Mouse (Mus musculus): ENCODE data around the gene Srgap1.

Gene Srgap1

GRCm38 (mm10) chr10:121873063-121873489, 174.0 kb downstream of the Srgap1 start:
- DNase-seq, result no peak

DNA sequence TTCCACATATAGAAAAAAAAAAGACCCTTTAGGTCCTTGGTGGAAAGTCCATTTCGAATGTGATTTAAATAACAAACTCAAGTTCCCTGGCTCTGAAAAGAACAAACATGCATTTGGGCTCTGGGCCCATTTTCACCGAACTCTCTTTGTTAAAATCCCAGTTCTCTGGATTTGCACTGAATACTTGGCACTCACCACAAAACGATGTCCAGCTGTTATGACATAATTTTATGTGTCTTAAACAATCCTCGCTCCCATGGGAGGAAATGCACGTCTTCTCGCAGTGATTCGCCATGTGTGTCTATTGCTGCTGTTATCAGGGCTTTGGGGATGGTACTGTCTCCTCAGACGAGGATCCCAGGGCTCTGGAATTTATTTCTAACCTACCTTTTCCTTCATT, 177.2 kb downstream of the Srgap1 start:
- DNase-seq, result no peak

- no peak for DNase-seq
These were observed 178.9 kb downstream of the Srgap1 start for GRCm38 (mm10) chr10:121868255-121868654.

DNA sequence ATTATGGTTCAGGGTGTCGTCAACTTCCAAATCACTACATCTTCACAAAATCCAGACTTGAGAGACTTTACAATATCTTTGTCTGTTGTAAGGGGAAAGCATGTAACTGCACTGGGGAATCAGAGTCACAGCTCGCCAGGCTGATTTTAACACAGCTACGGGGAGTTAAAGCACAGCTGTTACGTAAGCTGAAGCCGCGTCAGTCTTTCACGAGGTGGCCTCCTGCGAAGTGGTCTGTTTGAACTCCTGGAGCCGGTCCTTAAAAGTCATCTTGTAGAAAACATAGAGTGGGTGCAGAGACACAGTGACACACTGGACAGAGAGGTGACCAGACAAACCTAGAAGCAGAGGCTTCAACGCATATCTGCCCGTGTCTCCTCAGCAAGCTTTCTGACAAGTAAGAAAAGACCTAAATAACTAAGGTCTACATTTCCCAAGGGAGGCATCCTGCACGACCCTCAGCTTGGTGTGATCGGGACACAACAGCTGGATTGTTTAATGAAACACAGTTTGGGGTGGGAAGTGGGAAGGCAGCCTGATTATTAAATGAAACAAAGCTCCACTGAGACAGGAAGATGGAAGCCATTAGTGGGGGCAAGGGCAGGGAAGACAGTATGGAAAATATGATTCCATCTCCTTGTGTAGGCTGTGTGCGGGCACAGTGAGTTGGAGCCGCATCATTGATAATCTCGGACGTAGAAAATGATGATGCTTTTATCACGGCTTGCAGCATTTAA, 181.4 kb downstream of the Srgap1 start:
- DNase-seq, result no peak

- no peak for DNase-seq
These were observed 186.2 kb downstream of the Srgap1 start for GRCm38 (mm10) chr10:121860924-121861323.

DNA sequence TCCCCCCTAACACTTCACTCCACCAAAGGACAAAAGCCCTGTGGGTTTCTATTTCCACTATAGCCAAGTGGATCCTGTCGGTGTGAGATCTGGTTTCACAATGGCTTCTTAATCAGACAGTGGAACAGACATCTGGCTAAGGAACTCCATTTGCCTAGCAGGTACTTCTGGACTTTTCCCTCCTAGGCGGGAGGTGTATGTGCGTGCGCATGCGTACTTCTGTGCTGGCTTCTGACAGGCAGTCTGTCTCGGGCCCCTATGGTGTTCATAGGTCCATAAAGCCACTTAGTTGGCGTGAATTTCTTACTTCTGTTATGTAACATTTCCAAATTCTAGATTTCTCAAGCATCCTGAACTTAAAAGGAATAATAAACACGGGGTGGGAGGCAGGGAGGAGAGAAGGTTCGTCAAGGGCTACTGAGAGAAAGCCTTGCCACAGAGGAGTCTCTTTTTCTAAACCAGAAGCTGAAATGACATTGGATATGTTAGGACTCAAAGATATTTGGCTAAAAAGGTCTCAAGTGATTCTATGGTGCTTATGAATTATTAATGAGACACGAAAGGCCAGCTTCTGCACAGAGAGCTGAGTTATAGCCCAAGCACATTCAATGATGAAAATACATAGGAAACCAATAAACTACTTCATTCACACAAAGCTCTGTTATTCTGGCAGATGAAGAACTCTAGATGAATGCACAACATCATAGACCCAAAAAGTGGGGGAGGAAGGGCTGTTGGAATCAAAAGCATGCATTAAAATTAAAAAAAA, 187.1 kb downstream of the Srgap1 start:
- DNase-seq, result no peak

- DNase-seq, result no peak
These were observed 188.2 kb downstream of the Srgap1 start for GRCm38 (mm10) chr10:121858911-121859310.

GRCm38 (mm10) chr10:121858086-121858485, 189.0 kb downstream of the Srgap1 start:
- DNase-seq, result no peak

GRCm38 (mm10) chr10:121855863-121856446, 191.2 kb downstream of the Srgap1 start:
- DNase-seq, result no peak

DNA sequence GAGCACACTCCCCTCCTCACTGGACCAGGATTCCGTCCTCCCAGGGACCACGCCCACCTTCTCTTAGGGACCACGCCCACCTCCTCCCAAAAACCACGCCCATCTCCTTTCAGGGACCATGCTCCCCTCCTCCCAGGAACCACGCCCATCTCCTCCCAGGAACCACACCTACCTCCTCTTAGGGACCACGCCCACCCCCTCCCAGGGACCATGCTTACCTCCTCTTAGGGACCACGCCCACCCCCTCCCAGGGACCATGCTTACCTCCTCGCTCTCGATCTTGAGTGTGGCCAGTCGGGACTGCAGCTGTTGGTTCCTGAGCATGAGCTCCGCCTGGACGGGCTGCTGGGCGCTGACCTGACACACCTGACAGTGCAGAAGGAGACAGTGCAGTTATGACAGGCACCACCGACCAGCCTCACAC, 193.7 kb downstream of the Srgap1 start:
- DNase-seq, result no peak

DNA sequence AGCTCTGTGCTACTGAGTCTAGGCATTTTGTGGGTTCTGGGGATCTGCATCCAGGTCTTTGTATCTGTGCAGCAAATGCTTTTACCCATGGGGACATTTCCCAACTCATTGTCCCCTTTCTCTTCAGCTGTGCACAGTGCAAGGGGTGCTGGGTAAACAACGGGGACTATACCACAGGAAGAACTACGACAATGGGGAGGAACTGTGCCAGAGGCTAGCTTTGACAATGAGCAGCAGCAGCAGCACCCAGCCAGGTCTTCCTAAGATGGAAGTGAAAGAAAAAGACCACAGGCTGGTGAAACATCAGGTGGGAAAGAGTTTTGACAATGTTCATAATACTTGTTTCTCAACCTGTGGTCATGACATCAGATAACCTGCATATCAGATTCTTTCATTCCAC, 197.6 kb downstream of the Srgap1 start:
- no peak for DNase-seq

GRCm38 (mm10) chr10:121845677-121846076, 201.4 kb downstream of the Srgap1 start:
- no peak for DNase-seq

DNA sequence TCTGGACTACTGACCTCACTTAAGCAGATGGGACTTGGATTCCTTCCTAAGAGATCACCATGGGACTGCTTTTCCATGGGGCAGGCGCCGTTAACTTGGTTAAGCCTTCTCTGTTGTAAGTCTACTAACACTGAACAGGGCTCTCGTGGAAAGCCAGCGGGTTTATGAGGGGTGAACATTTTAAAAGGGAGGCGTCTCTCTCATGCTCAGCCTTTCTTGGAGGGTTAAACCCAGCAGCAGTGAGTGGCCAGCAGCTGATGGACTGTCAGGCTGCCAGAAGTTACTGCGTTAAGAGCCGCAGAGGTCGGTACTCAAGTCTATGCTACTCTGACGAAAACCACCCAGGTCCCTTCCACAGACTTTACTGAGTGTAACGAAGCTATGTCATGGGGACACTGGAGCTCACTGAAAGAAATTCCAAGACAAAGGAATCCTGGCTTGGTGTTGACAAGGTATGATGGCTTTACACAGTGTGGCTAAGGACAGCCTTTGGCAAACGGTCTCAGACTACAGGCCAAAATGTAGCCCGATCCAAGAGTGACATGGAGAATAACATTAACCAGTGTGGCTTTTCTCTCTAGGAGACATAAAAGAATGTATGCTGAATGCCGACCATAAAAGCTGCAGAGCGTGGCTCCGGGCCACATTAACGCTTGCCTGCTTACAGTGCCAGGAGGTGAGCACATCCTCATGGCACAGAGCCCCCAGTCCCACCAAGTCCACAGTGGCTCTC, 209.8 kb downstream of the Srgap1 start:
- DNase-seq, result peak; percentile 20 to 29

DNA sequence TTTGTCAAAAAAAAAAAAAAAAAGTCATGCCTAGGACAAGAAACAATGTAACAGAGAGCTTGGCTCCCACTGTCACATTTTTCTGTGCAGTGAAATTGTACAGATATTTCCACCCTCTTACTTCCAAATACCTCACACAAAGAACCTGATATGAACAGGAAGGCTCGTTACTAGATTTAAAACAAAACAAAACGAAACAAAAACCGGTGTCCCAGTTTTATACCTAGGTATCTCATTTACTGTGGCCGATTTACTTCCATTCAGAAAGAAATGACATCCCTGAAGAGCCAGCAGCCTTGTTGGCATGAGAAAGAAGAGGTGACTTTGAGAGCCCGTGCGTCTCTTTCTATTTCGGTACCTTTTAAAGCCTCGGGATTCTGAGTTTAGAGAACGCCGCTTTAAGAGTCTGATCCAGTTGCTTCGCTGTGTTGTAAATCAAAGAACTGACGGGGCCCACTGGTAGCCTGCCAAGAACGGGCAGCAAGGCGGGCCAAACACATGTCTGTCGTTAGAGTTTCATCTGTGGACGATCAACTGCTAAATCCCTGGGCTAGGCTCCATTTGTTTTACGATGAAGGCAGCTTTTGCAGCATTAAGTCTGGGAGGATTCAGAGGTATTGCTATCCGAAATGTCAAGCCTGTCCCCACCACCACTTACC, 210.5 kb downstream of the Srgap1 start:
- DNase-seq, result peak; percentile 30 to 55

DNA sequence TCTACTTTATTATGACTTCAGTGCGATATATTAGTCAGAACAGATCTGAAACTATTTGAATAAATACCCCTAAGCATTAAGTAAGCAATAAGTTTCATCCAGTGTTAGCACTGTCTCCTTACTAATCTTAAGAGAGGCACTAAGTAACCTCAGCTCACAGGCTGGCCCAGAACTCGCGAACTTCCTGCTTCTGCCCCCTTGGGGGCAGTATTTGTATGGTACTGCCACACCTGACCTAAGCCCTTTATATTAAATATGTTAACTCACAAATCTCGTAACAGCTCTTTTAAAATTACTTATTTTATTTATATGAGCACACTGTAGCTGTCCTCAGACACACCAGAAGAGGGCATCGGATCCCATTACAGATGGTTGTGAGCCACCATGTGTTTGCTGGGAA, 213.7 kb downstream of the Srgap1 start:
- no peak for DNase-seq

DNA sequence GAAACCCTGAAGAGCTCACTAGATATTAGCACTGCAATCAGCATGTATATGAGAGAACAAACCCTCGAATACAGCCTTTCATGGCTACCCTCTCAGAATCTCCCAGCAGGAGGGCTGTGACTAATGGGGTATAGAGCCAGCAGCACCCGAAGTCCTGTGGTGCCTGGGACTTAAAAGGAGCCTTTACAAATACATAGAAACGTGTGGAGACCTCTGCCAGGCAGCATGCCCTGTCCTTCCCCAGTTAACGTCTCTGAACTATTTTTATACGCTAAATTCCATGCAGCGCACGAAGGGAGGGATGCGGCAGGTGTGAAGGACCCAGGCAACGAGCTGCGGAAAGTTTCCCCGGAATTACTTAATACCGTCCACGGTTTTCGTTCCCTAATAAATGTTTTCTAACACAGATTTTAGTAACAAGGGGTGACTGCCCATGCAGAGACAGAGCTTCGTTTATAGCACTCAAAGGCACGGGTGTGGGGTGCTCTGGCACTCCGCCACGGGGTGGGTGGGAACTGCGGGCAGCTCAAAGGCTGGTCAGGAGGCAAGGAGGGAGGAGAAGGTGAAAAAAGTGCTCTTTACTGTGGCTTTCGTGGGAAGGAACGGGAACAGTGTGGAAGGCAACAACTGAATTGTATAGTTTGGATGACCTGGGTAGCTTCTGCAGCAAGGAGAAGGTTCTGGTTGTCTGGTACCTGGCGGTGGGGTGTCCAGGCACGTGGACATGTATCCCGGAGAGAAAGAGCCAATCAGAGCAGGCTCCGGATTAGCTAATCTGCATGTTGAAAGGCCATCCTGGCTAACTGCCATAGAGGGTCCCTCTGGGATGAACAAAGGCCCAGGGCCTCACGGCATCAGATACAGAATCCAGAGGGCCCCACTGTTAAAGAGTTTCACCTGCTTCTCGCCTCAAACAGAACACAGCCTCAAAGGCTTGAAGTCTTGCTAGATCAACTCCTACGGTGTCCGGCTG, 216.5 kb downstream of the Srgap1 start:
- DNase-seq, result no peak

- DNase-seq, result no peak
These were observed 217.3 kb downstream of the Srgap1 start for GRCm38 (mm10) chr10:121829800-121830303.

DNA sequence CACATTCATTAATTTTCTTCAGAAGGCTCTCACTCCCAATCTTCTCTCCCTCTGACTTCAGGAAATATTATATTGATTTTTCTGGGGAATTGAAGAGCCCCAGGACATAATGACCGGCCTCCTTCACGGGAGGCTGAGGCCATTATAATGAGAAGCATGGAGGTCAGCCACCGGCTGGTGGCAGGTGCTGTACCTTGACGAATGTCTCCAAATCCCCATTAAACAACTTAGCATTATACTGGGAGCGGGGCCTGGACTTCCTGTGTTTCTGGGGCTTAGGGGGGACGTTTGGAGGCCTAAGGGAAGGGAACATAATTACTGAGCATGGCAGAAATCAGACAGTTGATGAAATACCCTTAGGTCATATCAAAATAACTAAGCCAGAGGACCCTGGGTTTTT, 218.1 kb downstream of the Srgap1 start:
- no peak for DNase-seq

- DNase-seq, result no peak
These were observed 224.4 kb downstream of the Srgap1 start for GRCm38 (mm10) chr10:121822674-121823073.

GRCm38 (mm10) chr10:121820846-121821245, 226.3 kb downstream of the Srgap1 start:
- DNase-seq, result no peak

- no peak for DNase-seq
These were observed 229.1 kb downstream of the Srgap1 start for GRCm38 (mm10) chr10:121817983-121818382.
